ENCODE assay signal across 24 mouse cellular contexts in genomic region chr4:132964064-132964463, GRCm38 (mm10). TPM values are rescaled to one million over a fixed set of nuclear protein-coding genes. Genes with fewer than 3 reads are reported as not detected.
DNase-seq lines count a peak whose midpoint lies in the region; ATAC-seq and TF ChIP-seq lines count a peak whose summit lies in the region.
"Had no signal": no experiment of that assay in that cellular context is flagged by ENCODE, and none has a peak within 500 bp of the region (broad histone marks: within the 10 kb centered on the region; RNA-seq: fewer than 3 reads in every experiment).

No protein-coding gene starts in this region.

- no peak overlapping the region for H3K9ac ChIP-seq in forebrain, embryonic 13.5 days
- no peak overlapping the region for H3K9ac ChIP-seq in forebrain, embryonic 16.5 days (replicated peaks; ENCODE audit: low read depth, low read length)
- H3K9ac ChIP-seq in midbrain, embryonic 14.5 days (replicated peaks; ENCODE audit: low read length) = no peak overlapping the region
- H3K9ac ChIP-seq: embryonic facial prominence, embryonic 15.5 days; heart, embryonic 12.5 days; intestine, embryonic 15.5 days; kidney, embryonic 15.5 days; limb, embryonic 15.5 days; liver, embryonic 14.5 days; lung, embryonic 14.5 days had no signal

- H3K4me1 ChIP-seq in forebrain, embryonic 13.5 days = peaks cover 39% of the 10 kb centered on the region
- peaks cover 7% of the 10 kb centered on the region for H3K4me1 ChIP-seq in forebrain, embryonic 16.5 days (replicated peaks; ENCODE audit: control insufficient read depth, insufficient read depth, low read length)
- peaks cover 90% of the 10 kb centered on the region for H3K4me1 ChIP-seq in E14TG2a.4 (replicated peaks; ENCODE audit: low read depth, low read length)
- H3K4me1 ChIP-seq in brown adipose tissue, adult 24 weeks (ENCODE audit: control insufficient read depth, insufficient read depth, insufficient read length, low read length) = peaks cover 39% of the 10 kb centered on the region
- H3K4me1 ChIP-seq in midbrain, embryonic 14.5 days (ENCODE audit: control insufficient read depth, insufficient read depth, low read length) = peaks cover 6% of the 10 kb centered on the region; the same call in 1 of the 2 replicates

- WGBS in forebrain, embryonic 13.5 days = 32% methylated on average over 3 of the region's 3 CpGs
- 34% methylated on average over 3 of the region's 3 CpGs for WGBS in forebrain, embryonic 16.5 days
- WGBS in midbrain, embryonic 14.5 days = 33% methylated on average over 3 of the region's 3 CpGs

- no peaks in the 10 kb centered on the region for H3K27me3 ChIP-seq in forebrain, embryonic 13.5 days
- no peaks in the 10 kb centered on the region for H3K27me3 ChIP-seq in forebrain, embryonic 16.5 days (replicated peaks; ENCODE audit: control insufficient read depth, insufficient read depth, low read length)
- no peaks in the 10 kb centered on the region for H3K27me3 ChIP-seq in E14TG2a.4 (ENCODE audit: insufficient read depth, low read length)
- no peaks in the 10 kb centered on the region for H3K27me3 ChIP-seq in midbrain, embryonic 14.5 days (ENCODE audit: control insufficient read depth, insufficient read depth, low read length)
- H3K27me3 ChIP-seq: embryonic facial prominence, embryonic 15.5 days; heart, embryonic 12.5 days; intestine, embryonic 15.5 days; kidney, embryonic 15.5 days; limb, embryonic 15.5 days had no signal

- no peak for DNase-seq in midbrain, embryonic 14.5 days
- DNase-seq: cerebellum, adult 9-10 months; heart, postnatal 10 days; kidney, postnatal 36 days; layer of hippocampus, postnatal 36 days; lung, embryonic 14.5 days; right cerebral cortex, postnatal 25 days; spleen, adult 18-20 months had no signal

- no peak overlapping the region for H3K4me2 ChIP-seq in forebrain, embryonic 13.5 days
- no peak overlapping the region for H3K4me2 ChIP-seq in forebrain, embryonic 16.5 days (ENCODE audit: low read length)
- no peak overlapping the region for H3K4me2 ChIP-seq in midbrain, embryonic 14.5 days (ENCODE audit: low read length)
- H3K4me2 ChIP-seq: embryonic facial prominence, embryonic 15.5 days; heart, embryonic 12.5 days; intestine, embryonic 15.5 days; kidney, embryonic 15.5 days; limb, embryonic 15.5 days; lung, embryonic 14.5 days had no signal

- ATAC-seq in forebrain, embryonic 13.5 days = no peak
- no peak for ATAC-seq in forebrain, embryonic 16.5 days
- no peak for ATAC-seq in midbrain, embryonic 14.5 days (ENCODE audit: low FRiP score, low TSS enrichment)
- ATAC-seq in granulocyte monocyte progenitor cell, adult 5-6 weeks (replicated peaks; ENCODE audit: poor library complexity, severe bottlenecking) = no peak
- ATAC-seq in activated CD4-positive, CD25-positive, alpha-beta regulatory T cell, adult 4 months = no peak
- ATAC-seq: CD4-positive, CD25-positive, alpha-beta regulatory T cell, adult 4 months; intestine, embryonic 15.5 days had no signal

- H3K36me3 ChIP-seq in forebrain, embryonic 13.5 days (ENCODE audit: poor library complexity, severe bottlenecking) = no peaks in the 10 kb centered on the region
- H3K36me3 ChIP-seq in forebrain, embryonic 16.5 days (ENCODE audit: control insufficient read depth, insufficient read depth) = no peaks in the 10 kb centered on the region
- H3K36me3 ChIP-seq in E14TG2a.4 (ENCODE audit: insufficient read depth, low read length) = no peaks in the 10 kb centered on the region
- no peaks in the 10 kb centered on the region for H3K36me3 ChIP-seq in midbrain, embryonic 14.5 days (ENCODE audit: control insufficient read depth, insufficient read depth, low read length)
- H3K36me3 ChIP-seq: embryonic facial prominence, embryonic 15.5 days; heart, embryonic 12.5 days; intestine, embryonic 15.5 days; kidney, embryonic 15.5 days; limb, embryonic 15.5 days had no signal

- no peak overlapping the region for H3K4me3 ChIP-seq in forebrain, embryonic 13.5 days
- no peak overlapping the region for H3K4me3 ChIP-seq in forebrain, embryonic 16.5 days (replicated peaks; ENCODE audit: low read length)
- peak overlapping the region; percentile 46; the same call in 1 of the 2 replicates for H3K4me3 ChIP-seq in E14TG2a.4 (replicated peaks; ENCODE audit: low read length)
- no peak overlapping the region for H3K4me3 ChIP-seq in brown adipose tissue, adult 24 weeks (ENCODE audit: insufficient read depth, low read depth, low read length)
- H3K4me3 ChIP-seq in midbrain, embryonic 14.5 days (replicated peaks; ENCODE audit: low read depth, low read length) = no peak overlapping the region
- H3K4me3 ChIP-seq: embryonic facial prominence, embryonic 15.5 days; heart, embryonic 12.5 days; intestine, embryonic 15.5 days; kidney, embryonic 15.5 days; limb, embryonic 15.5 days had no signal

- no peak for TF ChIP-seq CTCF in E14TG2a.4 (conservative IDR thresholded peaks at IDR 0.05; ENCODE audit: low read length)

- H3K9me3 ChIP-seq in forebrain, embryonic 13.5 days (replicated peaks) = no peaks in the 10 kb centered on the region
- no peaks in the 10 kb centered on the region for H3K9me3 ChIP-seq in forebrain, embryonic 16.5 days (ENCODE audit: control insufficient read depth, low read length)
- H3K9me3 ChIP-seq in E14TG2a.4 (ENCODE audit: low read length) = no peaks in the 10 kb centered on the region
- H3K9me3 ChIP-seq in midbrain, embryonic 14.5 days (ENCODE audit: control insufficient read depth, low read length) = no peaks in the 10 kb centered on the region
- H3K9me3 ChIP-seq: embryonic facial prominence, embryonic 15.5 days; heart, embryonic 12.5 days; intestine, embryonic 15.5 days; kidney, embryonic 15.5 days; limb, embryonic 15.5 days had no signal

- peak overlapping the region; percentile 41; the same call in 1 of the 2 replicates for H3K27ac ChIP-seq in forebrain, embryonic 13.5 days
- no peak overlapping the region for H3K27ac ChIP-seq in forebrain, embryonic 16.5 days (ENCODE audit: low read length)
- H3K27ac ChIP-seq in brown adipose tissue, adult 24 weeks (replicated peaks; ENCODE audit: low read depth, low read length) = peak overlapping the region; percentile 50; the same call in 1 of the 2 replicates
- H3K27ac ChIP-seq in midbrain, embryonic 14.5 days (replicated peaks; ENCODE audit: low read depth, low read length) = 0 out of 2 replicates have a peak overlapping the region, but pooled peaks have one; percentile 38
- H3K27ac ChIP-seq: embryonic facial prominence, embryonic 15.5 days; intestine, embryonic 15.5 days; kidney, embryonic 15.5 days; limb, embryonic 15.5 days; liver, embryonic 14.5 days had no signal

RNA-seq across cellular contexts. Expression of gene Fgr, which starts 9.8 kb away (rescaled TPM):
- polyA plus RNA-seq in forebrain, embryonic 13.5 days (2015; fragmentation: Nextera tagmentation; extraction: Ambion mirVana) = not detected in 2 replicates
- polyA plus RNA-seq in forebrain, embryonic 16.5 days (2015; fragmentation: Nextera tagmentation; extraction: Ambion mirVana) = not detected in 2 replicates
- polyA plus RNA-seq in brown adipose tissue, adult 24 weeks (2012; ENCODE audit: insufficient read depth, insufficient read length, missing spikeins) = 0.55 TPM in 1 of 2 replicates, not detected in the other
- 0.08 TPM in 1 of 2 replicates, not detected in the other for polyA plus RNA-seq in midbrain, embryonic 14.5 days (2014; fragmentation: Nextera tagmentation; extraction: Ambion mirVana)
- total RNA-seq in granulocyte monocyte progenitor cell, adult 5-6 weeks (2014; fragmentation: Nextera tagmentation) = not detected in 2 replicates
- total RNA-seq in granulocyte monocyte progenitor cell, adult 5-6 weeks (2017) = 0.99 and 2.4 TPM in 2 replicates
- 1 to 10 TPM; 4.2 TPM for polyA plus RNA-seq in activated CD4-positive, CD25-positive, alpha-beta regulatory T cell, adult 4 months (2017; shearing (Covaris generic))
- total RNA-seq: gastrocnemius, adult 8-10 months; left cerebral cortex, postnatal 14 days; MEL had no signal

RNA-seq across cellular contexts. Expression of gene Fam76a, which starts 41.7 kb away (rescaled TPM):
- 35.2 and 43.5 TPM in 2 replicates for polyA plus RNA-seq in forebrain, embryonic 13.5 days (2015; fragmentation: Nextera tagmentation; extraction: Ambion mirVana)
- polyA plus RNA-seq in forebrain, embryonic 16.5 days (2015; fragmentation: Nextera tagmentation; extraction: Ambion mirVana) = 51.0 and 53.4 TPM in 2 replicates
- 15.7 and 17.8 TPM in 2 replicates for polyA plus RNA-seq in brown adipose tissue, adult 24 weeks (2012; ENCODE audit: insufficient read depth, insufficient read length, missing spikeins)
- 41.9 and 47.5 TPM in 2 replicates for polyA plus RNA-seq in midbrain, embryonic 14.5 days (2014; fragmentation: Nextera tagmentation; extraction: Ambion mirVana)
- 15.1 and 25.0 TPM in 2 replicates for total RNA-seq in granulocyte monocyte progenitor cell, adult 5-6 weeks (2014; fragmentation: Nextera tagmentation)
- total RNA-seq in granulocyte monocyte progenitor cell, adult 5-6 weeks (2017) = 17.5 and 17.6 TPM in 2 replicates
- 10 to 100 TPM; 17.3 to 19.3 TPM for polyA plus RNA-seq in activated CD4-positive, CD25-positive, alpha-beta regulatory T cell, adult 4 months (2017; shearing (Covaris generic))

RNA-seq across cellular contexts. Expression of gene Ahdc1, which starts 47.0 kb away (rescaled TPM):
- 7.3 and 8.1 TPM in 2 replicates for polyA plus RNA-seq in forebrain, embryonic 13.5 days (2015; fragmentation: Nextera tagmentation; extraction: Ambion mirVana)
- polyA plus RNA-seq in forebrain, embryonic 16.5 days (2015; fragmentation: Nextera tagmentation; extraction: Ambion mirVana) = 13.0 and 13.7 TPM in 2 replicates
- 16.4 and 26.1 TPM in 2 replicates for polyA plus RNA-seq in brown adipose tissue, adult 24 weeks (2012; ENCODE audit: insufficient read depth, insufficient read length, missing spikeins)
- 13.0 and 15.3 TPM in 2 replicates for polyA plus RNA-seq in midbrain, embryonic 14.5 days (2014; fragmentation: Nextera tagmentation; extraction: Ambion mirVana)
- total RNA-seq in granulocyte monocyte progenitor cell, adult 5-6 weeks (2014; fragmentation: Nextera tagmentation) = 1.3 and 4.7 TPM in 2 replicates
- total RNA-seq in granulocyte monocyte progenitor cell, adult 5-6 weeks (2017) = 0.26 and 0.93 TPM in 2 replicates
- 1 to 10 TPM; 2.1 TPM for polyA plus RNA-seq in activated CD4-positive, CD25-positive, alpha-beta regulatory T cell, adult 4 months (2017; shearing (Covaris generic))
